Mouse (Mus musculus): Measurements from ENCODE around the gene Lrrfip2. TPM values are rescaled to one million over a fixed set of nuclear protein-coding genes. Genes with fewer than 3 reads are reported as not detected.

The Lrrfip2 gene
- 61.9 and 65.4 TPM in 2 replicates for total RNA-seq (2021)
- long read RNA-seq, transcript Lrrfip2-202 (14 exons, 3,191 nt), result minor isoform, 8 of 93 reads
- long read RNA-seq, transcript Lrrfip2-205 (15 exons, 1,839 nt), result major isoform, 63 of 93 reads
- long read RNA-seq, partial matches to known transcripts, result 1 of 93 reads
- long read RNA-seq, other reads (novel, unspliced or antisense), result 20 of 93 reads

- no peak for DNase-seq
Measured at GRCm38 (mm10) chr9:111117126-111117642, at the start of gene Lrrfip2. Gene Lrrfip2 (plus strand): TSS chr9:111117592.

GRCm38 (mm10) chr9:111070546-111070961, 46.8 kb upstream of the Lrrfip2 start:
- DNase-seq, result peak; percentile 46

GRCm38 (mm10) chr9:111072175-111072574, 45.2 kb upstream of the Lrrfip2 start:
- peak; percentile 58 for DNase-seq

GRCm38 (mm10) chr9:111072971-111073370, 44.4 kb upstream of the Lrrfip2 start:
- DNase-seq, result no peak

- no peak for DNase-seq
Measured at GRCm38 (mm10) chr9:111077745-111078144, 39.6 kb upstream of the Lrrfip2 start.

GRCm38 (mm10) chr9:111080801-111081200, 36.6 kb upstream of the Lrrfip2 start:
- no peak for DNase-seq

- DNase-seq, result no peak
Measured at GRCm38 (mm10) chr9:111081765-111082164, 35.6 kb upstream of the Lrrfip2 start.

- no peak for DNase-seq
Measured at GRCm38 (mm10) chr9:111085329-111085728, 32.1 kb upstream of the Lrrfip2 start.

GRCm38 (mm10) chr9:111086137-111086536, 31.3 kb upstream of the Lrrfip2 start:
- DNase-seq, result no peak

- no peak for DNase-seq
Measured at GRCm38 (mm10) chr9:111086995-111087606, 30.3 kb upstream of the Lrrfip2 start.

- DNase-seq, result no peak
Measured at GRCm38 (mm10) chr9:111087960-111088359, 29.4 kb upstream of the Lrrfip2 start.

- DNase-seq, result no peak
Measured at GRCm38 (mm10) chr9:111088886-111089285, 28.5 kb upstream of the Lrrfip2 start.

- DNase-seq, result no peak
Measured at GRCm38 (mm10) chr9:111092657-111093056, 24.7 kb upstream of the Lrrfip2 start.

- DNase-seq, result peak; percentile 53
Measured at GRCm38 (mm10) chr9:111093094-111093493, 24.3 kb upstream of the Lrrfip2 start.

- no peak for DNase-seq
Measured at GRCm38 (mm10) chr9:111094626-111095025, 22.8 kb upstream of the Lrrfip2 start.

- no peak for DNase-seq
Measured at GRCm38 (mm10) chr9:111095710-111096109, 21.7 kb upstream of the Lrrfip2 start.

GRCm38 (mm10) chr9:111096419-111097326, 20.7 kb upstream of the Lrrfip2 start:
- no peak for DNase-seq

- no peak for DNase-seq
Measured at GRCm38 (mm10) chr9:111097543-111097942, 19.8 kb upstream of the Lrrfip2 start.

GRCm38 (mm10) chr9:111100406-111100805, 17.0 kb upstream of the Lrrfip2 start:
- no peak for DNase-seq

- no peak for DNase-seq
Measured at GRCm38 (mm10) chr9:111103293-111103692, 14.1 kb upstream of the Lrrfip2 start.

GRCm38 (mm10) chr9:111103893-111104292, 13.5 kb upstream of the Lrrfip2 start:
- no peak for DNase-seq

- DNase-seq, result no peak
Measured at GRCm38 (mm10) chr9:111107863-111108262, 9.5 kb upstream of the Lrrfip2 start.

GRCm38 (mm10) chr9:111117794-111118251, 431 bp downstream of the Lrrfip2 start:
- DNase-seq, result peak; percentile 91
